Mouse (Mus musculus) adrenal gland, adult 8-10 months (tissue): ENCODE data around the gene Fat3. TPM values are rescaled to one million over a fixed set of nuclear protein-coding genes. Genes with fewer than 3 reads are reported as not detected.

Experiments
- DNase-seq: peaks from one replicate; pipeline ENCODE4 v3.0.0; 2022
- total RNA-seq, 4 experiments: library from RNA; stranded (reverse); gene quantifications; 2 replicates each; pipeline ENCODE4 v1.2.4; 2022

The Fat3 gene
- total RNA-seq, 4 experiments from 2014 or later, result 2.4 to 4.1 (median 3.3) TPM

GRCm38 (mm10) chr9:16437805-16438204 lies 63.3 kb downstream of the Fat3 start:
- no peak for DNase-seq

GRCm38 (mm10) chr9:16428589-16428988 lies 72.5 kb downstream of the Fat3 start:
- no peak for DNase-seq

- no peak for DNase-seq
These were observed 78.4 kb downstream of the Fat3 start for GRCm38 (mm10) chr9:16422707-16423106.

GRCm38 (mm10) chr9:16402815-16403214 lies 98.3 kb downstream of the Fat3 start:
- DNase-seq, result no peak

DNA sequence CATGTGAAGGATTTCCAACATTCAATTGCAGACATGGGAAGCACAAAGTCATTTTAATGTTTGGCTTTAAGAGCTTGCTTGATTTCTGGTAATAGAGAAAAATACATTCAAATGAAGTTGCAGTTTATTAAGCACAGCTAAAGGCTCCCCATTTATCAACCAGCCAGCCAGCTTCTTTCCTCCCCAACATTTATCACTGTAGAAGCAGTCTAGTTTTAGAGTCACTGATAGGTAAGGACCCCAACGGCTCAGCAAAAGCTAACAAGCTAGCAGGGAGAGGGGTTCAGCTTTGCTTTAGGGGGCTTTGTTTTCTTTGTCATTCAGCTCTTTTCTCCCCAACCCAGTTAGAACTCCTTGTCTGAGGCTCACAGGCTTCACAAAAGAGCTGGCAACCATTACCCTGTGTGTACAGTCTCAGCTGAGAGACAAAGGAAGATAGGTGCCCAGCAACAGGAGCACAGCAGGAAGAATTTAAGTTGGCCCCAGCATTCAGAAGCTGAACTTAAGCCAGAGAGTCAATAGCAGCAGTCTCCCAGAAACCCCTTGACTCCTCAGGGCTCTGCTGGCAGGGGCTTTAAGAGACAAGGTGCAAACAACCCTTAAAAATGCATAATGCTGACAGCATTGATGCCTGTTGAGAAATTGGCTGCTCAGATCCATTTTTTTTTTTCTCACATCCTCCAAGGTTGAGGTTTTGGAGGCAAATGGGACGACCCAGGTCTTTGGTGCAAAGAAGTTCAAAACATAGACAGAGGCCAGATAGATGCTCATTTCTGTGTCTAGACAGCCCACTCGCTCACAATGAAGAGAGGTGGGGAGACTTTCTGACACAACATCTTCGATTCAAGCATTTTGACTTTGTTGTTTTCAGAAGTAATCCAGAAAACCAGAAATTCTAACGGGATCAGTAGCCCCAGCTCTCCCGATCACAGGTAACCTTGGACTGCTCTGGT lies 102.1 kb downstream of the Fat3 start:
- DNase-seq, result no peak

GRCm38 (mm10) chr9:16389141-16389540 lies 111.9 kb downstream of the Fat3 start:
- DNase-seq, result peak; percentile 15

- no peak for DNase-seq
These were observed 113.6 kb downstream of the Fat3 start for GRCm38 (mm10) chr9:16387527-16387926.

GRCm38 (mm10) chr9:16363713-16364112 lies 137.4 kb downstream of the Fat3 start:
- no peak for DNase-seq

GRCm38 (mm10) chr9:16361811-16362210 lies 139.3 kb downstream of the Fat3 start:
- DNase-seq, result no peak

DNA sequence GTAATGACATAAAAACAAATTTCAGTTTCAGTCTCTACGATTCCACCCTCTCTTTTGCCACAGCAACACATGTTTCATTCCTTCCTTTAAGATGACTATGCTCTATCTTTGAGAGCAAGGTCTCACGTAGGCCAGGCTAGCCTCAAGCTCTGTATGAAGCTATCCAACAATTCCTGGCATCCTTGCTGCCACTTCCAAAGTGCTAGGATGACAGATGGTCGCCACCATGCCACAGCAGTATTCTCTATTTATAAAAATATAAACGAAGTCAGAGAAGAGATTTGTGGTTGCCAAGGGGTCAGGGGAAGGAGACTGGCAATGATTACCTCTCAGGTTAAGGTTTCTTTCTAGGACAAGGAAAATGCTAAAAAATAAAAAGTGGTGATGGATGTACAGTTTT lies 144.4 kb downstream of the Fat3 start:
- DNase-seq, result no peak

- DNase-seq, result no peak
These were observed 146.2 kb downstream of the Fat3 start for GRCm38 (mm10) chr9:16354906-16355305.

DNA sequence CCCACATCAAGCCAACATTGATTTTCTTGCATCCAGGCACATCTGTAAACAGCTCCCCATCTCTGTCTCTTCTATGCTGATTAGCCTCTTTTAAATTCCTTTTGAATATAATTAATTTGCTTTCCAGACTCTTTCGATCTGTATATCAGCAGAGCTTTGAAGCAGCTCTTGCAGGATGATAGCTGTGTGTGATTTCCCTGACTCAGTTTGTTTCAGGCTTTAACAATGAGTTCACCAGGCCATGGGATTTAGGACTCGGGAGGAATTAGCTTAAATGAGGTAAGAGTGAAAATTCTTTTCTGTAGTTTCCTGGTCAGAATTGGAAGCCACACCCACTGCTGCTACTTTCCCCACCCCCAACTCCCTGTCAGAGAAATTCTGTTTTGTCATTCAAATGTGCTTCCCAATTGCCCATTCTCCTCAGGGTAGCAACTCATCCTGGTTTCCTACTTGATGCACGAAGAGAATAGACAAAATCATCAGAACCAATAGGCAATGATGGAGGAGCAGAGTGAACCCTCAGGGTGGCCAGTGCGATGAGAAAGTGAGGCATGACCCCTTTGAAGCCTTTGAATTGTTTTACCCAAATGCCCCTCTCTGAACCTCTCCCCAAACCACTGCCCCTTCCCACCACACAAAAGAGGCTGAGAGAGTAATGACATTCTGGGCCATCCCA lies 147.9 kb downstream of the Fat3 start:
- DNase-seq, result no peak

DNA sequence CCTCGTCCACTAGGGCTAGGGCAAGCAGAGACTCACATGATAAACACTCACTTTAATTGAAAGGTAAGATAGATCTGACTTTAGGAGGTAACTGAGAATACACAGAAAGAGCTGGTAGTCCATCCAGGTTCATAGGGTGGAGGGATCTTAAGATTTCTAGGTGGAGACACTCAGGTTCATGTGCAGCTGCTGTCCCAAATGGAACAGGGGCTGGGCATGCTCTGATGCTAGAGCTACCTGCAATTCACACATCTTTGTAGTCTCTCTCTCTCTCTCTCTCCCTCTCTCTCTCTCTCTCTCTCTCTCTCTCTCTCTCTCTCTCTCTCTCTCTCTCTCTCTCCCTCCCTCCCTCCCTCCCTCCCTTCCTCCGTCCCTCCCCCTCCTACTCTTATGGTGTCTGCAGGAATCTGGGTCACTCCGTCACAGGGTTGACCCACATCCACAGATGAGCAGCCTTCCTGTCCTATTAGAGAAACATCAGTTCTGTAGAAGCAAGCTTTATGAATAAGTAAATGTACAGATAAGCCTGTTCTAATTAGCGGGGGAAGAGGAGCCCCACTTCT lies 148.5 kb downstream of the Fat3 start:
- DNase-seq, result no peak

- no peak for DNase-seq
These were observed 155.9 kb downstream of the Fat3 start for GRCm38 (mm10) chr9:16344902-16345855.

DNA sequence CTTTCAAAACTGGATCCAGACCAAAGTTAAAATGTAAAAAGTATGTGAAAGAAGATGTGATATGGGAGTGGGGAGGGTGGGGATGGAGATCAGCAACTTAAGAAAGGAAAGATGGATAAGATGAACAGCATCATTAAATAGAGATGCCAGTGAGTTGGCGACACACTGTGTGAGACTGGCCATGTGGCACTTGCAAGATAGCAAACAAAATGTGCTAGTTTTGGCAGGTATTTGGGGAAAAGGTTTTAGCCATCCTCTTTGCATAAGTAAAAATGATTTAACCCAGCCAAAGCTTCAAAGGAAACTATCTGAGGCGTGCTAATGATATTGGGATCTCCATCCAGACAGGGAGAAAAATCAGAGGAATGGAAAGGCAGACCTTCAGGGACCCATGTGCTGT lies 157.9 kb downstream of the Fat3 start:
- no peak for DNase-seq

DNA sequence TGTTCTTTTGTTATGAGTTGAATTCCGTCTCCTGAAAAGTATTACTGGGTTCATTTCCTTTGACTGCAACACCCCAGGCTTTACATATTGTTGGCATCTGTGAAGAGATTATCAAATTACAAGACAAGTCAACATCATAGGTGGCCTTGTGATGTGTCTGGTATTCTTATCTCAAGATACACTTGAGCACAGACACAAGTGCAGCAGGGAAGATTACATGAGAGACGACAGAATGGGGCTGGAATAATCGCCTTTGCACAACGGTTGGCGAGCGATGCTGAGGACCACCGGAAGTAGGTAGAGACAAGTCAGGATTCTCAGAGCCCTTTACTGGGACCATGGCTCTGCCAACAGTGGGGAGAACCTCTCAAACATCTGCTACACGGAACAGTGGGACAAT lies 158.5 kb downstream of the Fat3 start:
- no peak for DNase-seq

DNA sequence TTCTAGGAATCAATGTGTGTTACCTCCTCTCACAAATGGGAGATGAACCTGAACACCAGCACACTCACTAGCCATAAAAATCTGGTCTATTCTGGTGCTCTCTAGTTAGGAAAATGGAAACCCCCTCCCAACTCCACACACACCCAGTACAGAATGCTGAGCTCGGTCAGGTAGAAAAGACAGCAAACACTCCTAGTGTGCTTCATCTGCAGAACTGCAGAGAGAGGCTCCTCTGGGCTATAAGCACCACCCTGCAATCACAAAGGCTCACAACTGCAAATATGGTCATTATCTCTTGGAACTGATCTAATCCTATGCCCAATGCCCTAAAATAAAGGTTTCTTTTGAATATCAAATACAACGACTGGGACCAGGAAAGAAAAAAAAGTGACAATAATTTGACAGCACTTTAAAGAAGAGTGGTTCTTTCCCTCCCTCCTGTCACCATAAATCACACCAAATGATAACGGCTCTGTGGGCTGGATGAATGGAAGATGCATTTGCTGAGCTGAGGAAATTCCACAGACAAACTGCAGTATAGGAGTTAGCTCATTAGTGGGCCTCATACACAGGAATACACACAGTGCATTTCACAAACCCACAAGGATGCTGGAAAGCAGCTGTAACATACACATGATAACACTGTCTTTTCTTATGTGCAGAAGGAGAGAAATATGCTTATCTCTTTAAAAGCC lies 170.6 kb downstream of the Fat3 start:
- no peak for DNase-seq

DNA sequence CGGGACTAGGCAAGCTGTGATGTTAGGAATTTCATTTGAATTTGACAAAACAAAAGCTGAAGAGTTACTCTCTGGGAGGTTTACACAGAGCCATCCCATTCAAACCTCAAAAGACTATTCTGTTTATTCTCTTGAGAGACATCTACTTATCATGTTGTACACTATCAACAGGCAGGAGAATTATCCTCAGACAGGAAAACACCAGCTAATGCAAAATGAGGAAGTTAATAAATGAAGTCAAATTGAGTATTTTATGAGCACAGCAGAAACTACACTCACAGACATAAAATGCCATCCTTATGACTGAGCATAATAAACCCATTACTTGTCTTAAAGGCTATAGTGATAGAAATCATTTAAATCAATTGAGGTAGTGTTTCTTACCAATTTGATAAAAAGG lies 182.1 kb downstream of the Fat3 start:
- no peak for DNase-seq

DNA sequence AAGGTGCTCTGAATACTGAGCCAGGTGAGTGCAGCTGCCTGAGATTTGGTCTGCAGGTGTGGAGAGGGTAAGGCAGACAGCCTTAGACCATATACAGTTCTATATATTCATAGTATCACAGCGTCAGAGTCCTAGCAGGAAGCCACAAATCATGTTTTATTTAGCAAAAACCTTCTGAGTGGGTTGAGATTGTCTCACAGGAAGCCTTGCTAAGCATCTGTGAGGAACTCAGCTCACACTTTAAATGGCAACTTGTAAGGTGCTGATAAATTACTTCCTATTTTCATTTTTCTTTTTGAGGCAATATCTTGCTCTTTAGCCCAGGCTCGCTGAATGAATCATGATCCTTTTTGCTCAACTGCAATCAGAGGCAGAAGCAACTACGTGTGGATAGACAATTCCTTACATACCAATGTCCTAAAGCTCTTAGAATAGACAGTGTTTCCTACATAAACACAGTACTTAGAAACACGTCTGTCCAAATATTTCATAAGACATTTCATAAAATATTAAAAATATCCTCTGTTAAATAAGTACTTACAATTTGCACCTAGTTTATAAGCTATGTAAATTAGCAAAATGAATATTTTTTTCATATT lies 188.4 kb downstream of the Fat3 start:
- DNase-seq, result no peak

DNA sequence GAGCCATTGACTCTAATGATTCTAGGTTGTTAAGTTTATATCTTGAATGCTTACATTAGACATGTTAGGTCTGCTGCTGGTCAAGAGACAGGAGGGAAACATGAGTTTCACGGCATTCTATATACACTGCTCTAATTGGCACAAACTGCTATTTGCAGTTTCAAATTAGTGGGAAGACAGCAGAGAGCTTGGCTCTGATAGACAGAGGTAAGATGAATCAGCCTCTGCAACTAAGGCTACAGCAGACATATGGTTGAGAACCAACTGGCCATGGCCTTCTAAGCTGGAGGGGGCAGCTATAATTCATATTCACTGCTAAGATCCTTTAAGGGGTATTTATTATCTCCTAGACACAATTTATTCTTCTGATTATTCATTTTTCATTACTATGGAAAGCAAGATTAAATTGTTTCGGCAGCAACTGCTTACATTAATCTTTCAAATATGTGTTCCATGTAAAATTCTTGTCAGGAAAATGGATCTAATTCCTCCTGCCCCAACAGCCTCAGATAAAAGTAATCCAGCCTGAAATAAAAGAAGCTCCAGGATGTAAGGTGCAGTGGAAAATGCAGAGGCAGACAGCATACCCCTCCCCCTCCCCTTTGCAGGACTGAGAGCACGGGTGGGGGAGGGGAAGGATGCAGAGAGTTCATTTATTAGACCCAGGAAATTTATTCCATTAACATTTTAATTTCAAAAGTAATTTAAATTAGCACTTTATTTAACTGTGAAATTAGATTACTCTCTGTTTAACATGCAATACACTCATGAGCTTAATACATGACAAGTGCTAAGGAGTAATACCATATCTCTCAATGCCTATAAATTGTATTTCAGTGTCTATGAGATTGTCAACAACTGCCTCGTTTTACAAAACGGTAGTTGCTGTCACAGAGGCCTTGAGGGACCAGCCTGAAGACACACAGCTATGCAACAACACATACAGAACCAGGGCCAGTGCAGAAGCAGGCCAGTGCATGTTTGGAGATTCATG lies 189.9 kb downstream of the Fat3 start:
- DNase-seq, result no peak
